Mouse (Mus musculus) intestine, embryonic 16.5 days (tissue): ENCODE measurements around the gene Tmem9. TPM values are rescaled to one million over a fixed set of nuclear protein-coding genes. Genes with fewer than 3 reads are reported as not detected.

ENCODE experiments used
- ATAC-seq: fragments of 200-750 bp; cut with Nextera tagmentation; 2 replicates; pipeline ENCODE4 v1.8.0; 2017; ENCODE audit warnings: moderate TSS enrichment, moderate library complexity
- H3K27ac ChIP-seq: fragments of 300-500 bp; sonication (generic); 2 replicates; pipeline ENCODE4 v1.5.1; 2014; ENCODE audit warnings: mild to moderate bottlenecking, low read length
- H3K27me3 ChIP-seq: fragments of 300-500 bp; sonication (generic); replicated peaks from 2 replicates; pipeline ENCODE4 v1.6.1; 2014; ENCODE audit warnings: low read length, control low read depth, mixed read lengths; ENCODE audit not compliant: control insufficient read depth, insufficient read depth
- H3K36me3 ChIP-seq: fragments of 300-500 bp; sonication (generic); 2 replicates; pipeline ENCODE4 v1.6.1; 2014; ENCODE audit warnings: low read length, control low read depth; ENCODE audit not compliant: control insufficient read depth, insufficient read depth
- H3K4me1 ChIP-seq: fragments of 300-500 bp; sonication (generic); 2 replicates; pipeline ENCODE4 v1.6.1; 2014; ENCODE audit warnings: low read length, control low read depth, mixed read lengths; ENCODE audit not compliant: control insufficient read depth, insufficient read depth
- H3K4me2 ChIP-seq: fragments of 300-500 bp; sonication (generic); 2 replicates; pipeline ENCODE4 v1.6.1; 2014; ENCODE audit warnings: low read depth, low read length, control low read depth
- H3K4me3 ChIP-seq: fragments of 300-500 bp; sonication (generic); 2 replicates; pipeline ENCODE4 v1.5.1; 2014; ENCODE audit warnings: mild to moderate bottlenecking, low read length
- H3K9ac ChIP-seq: fragments of 300-500 bp; sonication (generic); 2 replicates; pipeline ENCODE4 v1.6.1; 2014; ENCODE audit warnings: low read depth, low read length
- H3K9me3 ChIP-seq: fragments of 300-500 bp; sonication (generic); 2 replicates; pipeline ENCODE4 v1.6.1; 2016; ENCODE audit warnings: low read length, control low read depth; ENCODE audit not compliant: control insufficient read depth
- WGBS: fragments of 180-500 bp; shearing (Covaris S2); extraction: QIAGEN DNeasy Blood & Tissue Kit; methylation state at CpG from one replicate; pipeline ENCODE4 v1.1.7; 2014; 5-methylcytosine and 5-hydroxymethylcytosine counted together
- polyA plus RNA-seq: library from polyadenylated mRNA; unstranded; fragments of >200 nt; fragmentation: Nextera tagmentation; extraction: Ambion mirVana; gene quantifications from 2 replicates; pipeline ENCODE4 v1.2.1, GENCODE M21; 2015

The Tmem9 gene
- polyA plus RNA-seq, 1 experiment from 2014 or later = 165 TPM

DNA sequence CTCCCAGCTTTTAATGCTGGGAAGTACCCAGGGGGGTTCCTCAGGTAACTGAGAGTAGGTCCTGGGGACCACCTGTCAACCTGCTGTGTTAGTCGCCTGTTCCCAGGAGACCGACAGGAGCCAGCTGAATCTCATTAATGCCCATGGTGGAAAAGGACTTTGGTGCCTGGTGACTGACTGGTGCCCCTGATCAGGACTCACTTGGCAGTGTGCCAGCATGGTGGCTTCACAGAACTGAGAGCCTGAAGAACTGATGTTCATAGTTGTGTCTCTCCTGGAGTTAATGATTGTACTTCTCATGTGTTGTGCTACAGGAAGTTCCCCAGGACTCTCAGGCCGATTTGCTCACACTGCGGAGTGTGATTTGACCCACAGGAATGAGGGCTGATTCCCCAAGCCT is 14.5 kb upstream of the Tmem9 start:
- H3K9ac ChIP-seq = no peak overlapping the region
- H3K36me3 ChIP-seq = no peaks in the 10 kb centered on the region
- no peak overlapping the region for H3K4me2 ChIP-seq
- H3K4me1 ChIP-seq = no peaks in the 10 kb centered on the region
- H3K27ac ChIP-seq = no peak overlapping the region
- peak; percentile 40; the same call in 1 of the 2 replicates for ATAC-seq
- no peak overlapping the region for H3K4me3 ChIP-seq
- H3K9me3 ChIP-seq = no peaks in the 10 kb centered on the region
- 74% methylated on average over 4 of the region's 4 CpGs for WGBS
- no peaks in the 10 kb centered on the region for H3K27me3 ChIP-seq

GRCm38 (mm10) chr1:135997537-135997936 is 10.4 kb upstream of the Tmem9 start:
- Histone ChIP-seq H3K27me3 (no peaks in the 10 kb centered on the region), H3K4me2 (no peak overlapping the region), H3K9me3 (no peaks in the 10 kb centered on the region), H3K36me3 (no peaks in the 10 kb centered on the region), H3K27ac (no peak overlapping the region), H3K4me3 (no peak overlapping the region), H3K9ac (no peak overlapping the region), H3K4me1 (no peaks in the 10 kb centered on the region)
- WGBS = 51% methylated on average over 7 of the region's 7 CpGs
- peak; percentile 61 for ATAC-seq

DNA sequence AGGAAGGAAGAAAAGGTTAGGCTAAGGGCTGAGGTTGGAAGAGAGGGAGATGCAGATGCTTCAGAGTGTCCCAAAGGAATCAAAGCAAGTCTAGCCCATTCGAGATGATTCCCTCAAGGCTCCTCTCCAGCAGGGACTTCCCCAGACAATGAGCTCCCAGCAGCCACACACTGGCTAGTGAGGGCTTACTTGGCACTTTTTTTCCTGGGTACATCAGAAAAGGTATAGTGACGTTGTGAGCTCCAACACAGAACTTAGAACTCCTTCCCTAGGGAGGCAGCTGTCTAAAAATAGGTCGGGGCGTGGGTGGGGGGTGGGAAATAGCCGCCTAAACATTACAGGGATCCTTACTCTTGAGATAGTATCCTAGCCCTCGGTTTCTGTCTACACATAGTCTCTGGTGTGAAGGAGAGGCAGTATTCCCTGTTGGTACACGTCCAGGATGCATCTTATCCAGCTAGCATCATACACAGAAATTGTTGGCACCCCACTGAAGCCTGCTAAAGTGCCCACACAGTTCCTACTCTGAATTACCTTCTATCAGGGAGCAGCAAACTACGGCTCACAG is 8.1 kb upstream of the Tmem9 start:
- H3K27me3 ChIP-seq = no peaks in the 10 kb centered on the region
- no peak overlapping the region for H3K4me2 ChIP-seq
- H3K9ac ChIP-seq = no peak overlapping the region
- no peaks in the 10 kb centered on the region for H3K9me3 ChIP-seq
- no peak for ATAC-seq
- 53% methylated on average over 8 of the region's 8 CpGs for WGBS
- no peaks in the 10 kb centered on the region for H3K4me1 ChIP-seq
- H3K36me3 ChIP-seq = no peaks in the 10 kb centered on the region
- no peak overlapping the region for H3K27ac ChIP-seq
- H3K4me3 ChIP-seq = no peak overlapping the region

DNA sequence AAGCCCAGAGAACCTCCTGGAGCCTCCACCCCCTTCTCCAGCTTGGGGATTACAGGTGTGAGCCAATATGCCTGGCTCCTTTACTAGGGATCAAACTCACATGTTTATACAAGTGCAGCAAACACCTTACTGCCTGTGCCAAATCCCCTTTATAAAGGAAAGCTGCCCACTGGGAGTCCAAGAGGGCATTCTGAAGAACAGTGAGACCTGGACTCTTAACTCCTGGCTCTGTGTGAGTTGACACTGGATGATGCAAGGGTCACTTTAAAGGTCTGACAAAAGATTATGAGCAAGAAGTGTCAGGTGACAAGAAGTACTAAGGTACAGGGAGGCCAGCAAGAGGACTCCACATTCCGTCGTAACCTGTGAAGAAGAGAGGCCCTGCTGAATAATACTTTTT is 6.5 kb upstream of the Tmem9 start:
- no peak overlapping the region for H3K4me2 ChIP-seq
- no peak overlapping the region for H3K4me3 ChIP-seq
- no peak overlapping the region; the same call in 1 of the 2 replicates for H3K27ac ChIP-seq
- ATAC-seq = peak; percentile 87
- H3K36me3 ChIP-seq = no peaks in the 10 kb centered on the region
- H3K9ac ChIP-seq = no peak overlapping the region
- no peaks in the 10 kb centered on the region for H3K27me3 ChIP-seq
- H3K9me3 ChIP-seq = no peaks in the 10 kb centered on the region
- WGBS = 82% methylated on average over 2 of the region's 2 CpGs
- H3K4me1 ChIP-seq = no peaks in the 10 kb centered on the region

- peak within 1 kb of the TSS; percentile 77 for H3K4me2 ChIP-seq
- no peak for ATAC-seq
- no peaks in the 10 kb centered on the region for H3K27me3 ChIP-seq
- no peaks in the 10 kb centered on the region for H3K4me1 ChIP-seq
- no peak within 1 kb of the TSS for H3K27ac ChIP-seq
- H3K4me3 ChIP-seq = peak within 1 kb of the TSS; percentile 55
- no peaks in the 10 kb centered on the region for H3K9me3 ChIP-seq
- WGBS = 77% methylated on average over 3 of the region's 3 CpGs
- H3K36me3 ChIP-seq = no peaks in the 10 kb centered on the region
- H3K9ac ChIP-seq = peak within 1 kb of the TSS; percentile 65; the same call in 1 of the 2 replicates
Observed at GRCm38 (mm10) chr1:136006292-136006748, 1.6 kb upstream of the Tmem9 start, which contains the start of gene Igfn1. TSS of gene Igfn1 (minus strand) at chr1:136006342.

DNA sequence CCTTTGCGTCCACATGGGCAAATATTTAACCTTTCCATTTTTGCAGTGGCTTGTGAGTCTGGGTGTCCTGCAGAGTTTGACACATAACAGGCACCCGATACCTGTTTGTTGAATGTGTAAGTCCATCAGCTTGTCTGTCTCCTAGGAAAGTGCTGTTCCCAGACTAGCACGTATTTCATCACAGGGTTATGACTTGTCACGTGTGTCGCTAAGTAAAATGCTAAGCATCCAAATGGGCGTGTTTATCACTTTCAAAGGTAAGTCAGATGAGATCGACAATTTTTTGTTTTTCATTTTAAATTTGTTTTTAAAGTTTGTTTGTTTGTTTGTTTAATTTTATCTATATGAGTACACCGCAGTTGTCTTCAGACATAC is 196 bp downstream of the Tmem9 start:
- no peaks in the 10 kb centered on the region for H3K36me3 ChIP-seq
- H3K9me3 ChIP-seq = no peaks in the 10 kb centered on the region
- WGBS = 12% methylated on average over 8 of the region's 8 CpGs
- H3K27me3 ChIP-seq = no peaks in the 10 kb centered on the region
- peak; percentile 80 for ATAC-seq
- H3K4me3 ChIP-seq = peak overlapping the region; percentile 55
- no peaks in the 10 kb centered on the region for H3K4me1 ChIP-seq
- peak overlapping the region; percentile 77 for H3K4me2 ChIP-seq
- H3K9ac ChIP-seq = peak overlapping the region; percentile 65; the same call in 1 of the 2 replicates
- H3K27ac ChIP-seq = peak overlapping the region; percentile 43; the same call in 1 of the 2 replicates

DNA sequence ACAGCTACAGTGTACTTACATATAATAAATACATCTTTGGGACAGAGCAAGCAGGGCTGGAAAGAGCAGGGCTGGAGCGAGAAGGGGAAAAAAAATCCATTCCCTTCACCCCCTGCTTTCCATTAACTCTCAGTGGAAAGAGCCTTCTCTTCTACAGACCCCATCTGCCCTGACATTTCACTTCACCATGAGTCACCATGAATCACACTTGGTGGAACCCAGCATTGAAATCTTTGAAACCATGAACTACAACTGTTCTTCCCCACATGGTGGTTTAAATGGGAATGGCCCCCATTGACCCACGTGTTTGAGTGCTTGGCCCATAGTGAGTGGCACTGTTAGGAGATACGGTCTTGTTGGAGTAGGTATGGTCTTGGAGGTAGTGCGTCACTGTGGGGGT is 2.3 kb downstream of the Tmem9 start:
- Histone ChIP-seq H3K4me3 (no peak overlapping the region), H3K9me3 (no peaks in the 10 kb centered on the region), H3K27ac (no peak overlapping the region), H3K27me3 (no peaks in the 10 kb centered on the region), H3K9ac (no peak overlapping the region), H3K4me1 (no peaks in the 10 kb centered on the region), H3K4me2 (no peak overlapping the region), H3K36me3 (no peaks in the 10 kb centered on the region)
- ATAC-seq = no peak
- WGBS = 88% methylated on average over 4 of the region's 4 CpGs

DNA sequence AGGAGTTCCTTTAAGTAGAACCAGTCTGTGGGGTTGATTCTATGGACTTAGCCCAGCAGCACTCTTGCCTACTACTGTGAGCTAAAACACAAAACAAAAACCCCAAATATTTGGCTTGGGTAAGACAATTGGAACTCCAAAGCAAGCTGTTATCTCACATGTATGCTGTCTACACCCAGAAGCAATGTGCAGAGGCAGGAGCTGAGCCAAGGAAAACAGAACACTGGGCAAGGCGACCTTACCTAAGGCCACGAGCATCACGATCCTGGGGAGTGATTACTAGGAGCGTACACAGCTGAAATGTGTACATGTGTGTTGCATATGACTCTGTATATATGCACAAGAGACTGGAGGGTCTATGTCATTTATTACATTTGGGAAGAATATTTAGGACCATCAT is 5.6 kb downstream of the Tmem9 start:
- H3K36me3 ChIP-seq = no peaks in the 10 kb centered on the region
- no peak overlapping the region for H3K27ac ChIP-seq
- no peak for ATAC-seq
- no peaks in the 10 kb centered on the region for H3K9me3 ChIP-seq
- no peak overlapping the region for H3K4me2 ChIP-seq
- no peaks in the 10 kb centered on the region for H3K27me3 ChIP-seq
- H3K4me1 ChIP-seq = peaks cover 3% of the 10 kb centered on the region
- H3K4me3 ChIP-seq = no peak overlapping the region
- no peak overlapping the region for H3K9ac ChIP-seq
- WGBS = 80% methylated on average over 4 of the region's 4 CpGs

DNA sequence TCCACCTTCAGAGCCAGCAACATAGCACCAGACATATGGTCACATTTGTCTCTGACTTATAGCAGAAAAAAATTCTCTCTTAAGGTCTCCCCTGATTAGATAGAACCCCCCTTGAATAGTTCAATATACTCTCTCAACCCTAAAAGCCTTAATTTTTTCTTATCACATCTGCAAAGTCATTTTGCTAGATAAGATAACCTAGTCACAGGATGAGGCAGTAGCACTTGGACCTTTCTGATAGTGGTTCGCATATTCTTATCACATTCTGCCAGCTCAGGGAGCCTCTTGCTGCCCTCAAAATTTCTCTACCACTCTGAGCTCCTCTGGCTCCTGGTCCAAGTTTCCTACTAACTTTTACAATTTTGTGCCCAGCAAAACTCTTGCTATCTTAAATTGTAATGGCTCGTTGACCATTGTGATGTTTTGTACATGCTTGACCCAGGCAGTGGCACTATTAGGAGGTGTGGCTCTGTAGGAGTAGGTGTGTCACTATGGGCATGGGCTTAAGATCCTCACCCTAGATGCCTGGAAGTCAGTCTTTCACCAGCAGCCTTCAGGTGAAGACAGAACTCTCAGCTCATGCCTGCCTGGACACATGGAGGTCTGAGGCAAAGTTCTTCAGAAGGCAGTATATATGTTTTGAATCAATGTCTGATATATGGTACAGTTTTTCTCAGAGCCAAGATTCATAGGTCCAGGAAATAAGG is 7.0 kb downstream of the Tmem9 start:
- H3K4me3 ChIP-seq = no peak overlapping the region

More for the DNA sequence above, 7.0 kb downstream of the Tmem9 start:
- no peak overlapping the region for H3K27ac ChIP-seq
- no peak for ATAC-seq
- no peaks in the 10 kb centered on the region for H3K27me3 ChIP-seq
- WGBS = 64% methylated on average over 2 of the region's 2 CpGs
- H3K9ac ChIP-seq = no peak overlapping the region
- H3K4me1 ChIP-seq = peaks cover 14% of the 10 kb centered on the region
- H3K9me3 ChIP-seq = no peaks in the 10 kb centered on the region
- H3K36me3 ChIP-seq = no peaks in the 10 kb centered on the region
- H3K4me2 ChIP-seq = no peak overlapping the region
